Mouse (Mus musculus): ENCODE measurements at regions not wholly inside any gene's neighbourhood (a gene's known extent, or its start where the extent isn't known, plus 50 kb on each side); places are given as distances from the start of the nearest gene placed in this dataset.
A peak's percentile ranks its signal among the peaks of the same experiment; 100 is the strongest.

- Histone ChIP-seq H3K4me2 (replicated peaks) (no peak overlapping the region), H3K36me3 (no peaks in the 10 kb centered on the region), H3K27ac (no peak overlapping the region), H3K4me3 (no peak overlapping the region), H3K9me3 (replicated peaks) (no peaks in the 10 kb centered on the region), H3K4me1 (peaks cover under 1% of the 10 kb centered on the region; the same call in 1 of the 2 replicates), H3K9ac (no peak overlapping the region), H3K27me3 (no peaks in the 10 kb centered on the region)
- no peak for ATAC-seq (ENCODE audit: low FRiP score)
- 87% methylated on average over 1 of the region's 1 CpGs for WGBS
Measured at GRCm38 (mm10) chr11:71881841-71882240, 132.1 kb downstream of the Wscd1 start.

GRCm38 (mm10) chr11:71871297-71871696 is 121.6 kb downstream of the Wscd1 start:
- no peak overlapping the region for H3K4me3 ChIP-seq
- H3K4me2 ChIP-seq (replicated peaks), result no peak overlapping the region
- no peak for ATAC-seq (ENCODE audit: low FRiP score)
- H3K27me3 ChIP-seq, result no peaks in the 10 kb centered on the region
- H3K27ac ChIP-seq, result no peak overlapping the region
- H3K9ac ChIP-seq, result no peak overlapping the region
- H3K36me3 ChIP-seq, result no peaks in the 10 kb centered on the region
- no peaks in the 10 kb centered on the region for H3K4me1 ChIP-seq
- no peaks in the 10 kb centered on the region; the same call in 1 of the 2 replicates for H3K9me3 ChIP-seq (replicated peaks)
- WGBS, result 77% methylated on average over 7 of the region's 7 CpGs

- no peaks in the 10 kb centered on the region for H3K27me3 ChIP-seq
- ATAC-seq (ENCODE audit: low FRiP score), result no peak
- no peaks in the 10 kb centered on the region for H3K9me3 ChIP-seq (replicated peaks)
- H3K9ac ChIP-seq, result no peak overlapping the region
- H3K36me3 ChIP-seq, result no peaks in the 10 kb centered on the region
- no peaks in the 10 kb centered on the region for H3K4me1 ChIP-seq
- H3K4me2 ChIP-seq (replicated peaks), result no peak overlapping the region
- WGBS, result 84% methylated on average over 12 of the region's 12 CpGs
- no peak overlapping the region for H3K4me3 ChIP-seq
- no peak overlapping the region for H3K27ac ChIP-seq
Measured at GRCm38 (mm10) chr11:71866690-71867089, 117.0 kb downstream of the Wscd1 start.

GRCm38 (mm10) chr11:71857926-71858325 is 108.2 kb downstream of the Wscd1 start:
- Histone ChIP-seq H3K27me3 (no peaks in the 10 kb centered on the region), H3K4me2 (replicated peaks) (no peak overlapping the region), H3K4me3 (no peak overlapping the region), H3K27ac (no peak overlapping the region), H3K9me3 (replicated peaks) (no peaks in the 10 kb centered on the region), H3K9ac (no peak overlapping the region), H3K36me3 (no peaks in the 10 kb centered on the region), H3K4me1 (no peaks in the 10 kb centered on the region)
- ATAC-seq (ENCODE audit: low FRiP score), result no peak
- WGBS, result 89% methylated on average over 8 of the region's 8 CpGs

- Histone ChIP-seq H3K9ac (no peak overlapping the region), H3K27me3 (no peaks in the 10 kb centered on the region), H3K27ac (no peak overlapping the region), H3K4me1 (no peaks in the 10 kb centered on the region), H3K36me3 (no peaks in the 10 kb centered on the region), H3K4me3 (no peak overlapping the region), H3K4me2 (replicated peaks) (no peak overlapping the region), H3K9me3 (replicated peaks) (no peaks in the 10 kb centered on the region)
- ATAC-seq (ENCODE audit: low FRiP score), result no peak
- 76% methylated on average over 1 of the region's 1 CpGs for WGBS
Measured at GRCm38 (mm10) chr11:71855557-71855956, 105.8 kb downstream of the Wscd1 start.

- H3K36me3 ChIP-seq, result no peaks in the 10 kb centered on the region
- no peaks in the 10 kb centered on the region for H3K27me3 ChIP-seq
- no peak overlapping the region for H3K4me2 ChIP-seq (replicated peaks)
- no peak overlapping the region for H3K9ac ChIP-seq
- no peaks in the 10 kb centered on the region for H3K4me1 ChIP-seq
- H3K4me3 ChIP-seq, result no peak overlapping the region
- no peaks in the 10 kb centered on the region for H3K9me3 ChIP-seq (replicated peaks)
- ATAC-seq (ENCODE audit: low FRiP score), result no peak
- 91% methylated on average over 3 of the region's 3 CpGs for WGBS
- H3K27ac ChIP-seq, result no peak overlapping the region
Measured at GRCm38 (mm10) chr11:71855058-71855457, 105.3 kb downstream of the Wscd1 start.

- 60% methylated on average over 9 of the region's 9 CpGs for WGBS
- no peak; the same call in 1 of the 2 replicates for ATAC-seq (ENCODE audit: low FRiP score)
- no peak overlapping the region for H3K4me2 ChIP-seq (replicated peaks)
- no peaks in the 10 kb centered on the region for H3K4me1 ChIP-seq
- no peak overlapping the region for H3K4me3 ChIP-seq
- no peaks in the 10 kb centered on the region for H3K9me3 ChIP-seq (replicated peaks)
- no peaks in the 10 kb centered on the region for H3K36me3 ChIP-seq
- no peak overlapping the region for H3K27ac ChIP-seq
- no peak overlapping the region for H3K9ac ChIP-seq
- no peaks in the 10 kb centered on the region; the same call in 1 of the 2 replicates for H3K27me3 ChIP-seq
Measured at GRCm38 (mm10) chr11:71847684-71848367, 98.1 kb downstream of the Wscd1 start.

- no peaks in the 10 kb centered on the region for H3K36me3 ChIP-seq
- no peak overlapping the region for H3K4me3 ChIP-seq
- no peak overlapping the region for H3K9ac ChIP-seq
- no peaks in the 10 kb centered on the region; the same call in 1 of the 2 replicates for H3K27me3 ChIP-seq
- no peak overlapping the region for H3K27ac ChIP-seq
- no peaks in the 10 kb centered on the region for H3K9me3 ChIP-seq (replicated peaks)
- H3K4me2 ChIP-seq (replicated peaks), result no peak overlapping the region
- 75% methylated on average over 3 of the region's 3 CpGs for WGBS
- no peak for ATAC-seq (ENCODE audit: low FRiP score)
- no peaks in the 10 kb centered on the region for H3K4me1 ChIP-seq
Measured at GRCm38 (mm10) chr11:71846496-71846895, 96.8 kb downstream of the Wscd1 start.

- H3K4me3 ChIP-seq, result no peak overlapping the region
- H3K9ac ChIP-seq, result no peak overlapping the region
- WGBS, result 50% methylated on average over 8 of the region's 8 CpGs
- H3K27ac ChIP-seq, result no peak overlapping the region
- no peaks in the 10 kb centered on the region for H3K36me3 ChIP-seq
- H3K27me3 ChIP-seq, result no peaks in the 10 kb centered on the region
- H3K4me1 ChIP-seq, result no peaks in the 10 kb centered on the region
- H3K9me3 ChIP-seq (replicated peaks), result no peaks in the 10 kb centered on the region
- peak; percentile 60 for ATAC-seq (ENCODE audit: low FRiP score)
- no peak overlapping the region for H3K4me2 ChIP-seq (replicated peaks)
Measured at GRCm38 (mm10) chr11:71840635-71841443, 91.1 kb downstream of the Wscd1 start.

Measured in hindbrain, embryonic 12.5 days (tissue).